Mouse (Mus musculus): ENCODE measurements around the gene Acod1. TPM values are rescaled to one million over a fixed set of nuclear protein-coding genes. Genes with fewer than 3 reads are reported as not detected.
A peak's percentile ranks its signal among the peaks of the same experiment; 100 is the strongest.

Acod1 gene
- polyA plus RNA-seq (2012; rRNA removed) (0.03 and 0.06 TPM in 2 replicates), polyA plus RNA-seq (2014; fragmentation: Nextera tagmentation; extraction: Ambion mirVana) (not detected in 2 replicates)

DNA sequence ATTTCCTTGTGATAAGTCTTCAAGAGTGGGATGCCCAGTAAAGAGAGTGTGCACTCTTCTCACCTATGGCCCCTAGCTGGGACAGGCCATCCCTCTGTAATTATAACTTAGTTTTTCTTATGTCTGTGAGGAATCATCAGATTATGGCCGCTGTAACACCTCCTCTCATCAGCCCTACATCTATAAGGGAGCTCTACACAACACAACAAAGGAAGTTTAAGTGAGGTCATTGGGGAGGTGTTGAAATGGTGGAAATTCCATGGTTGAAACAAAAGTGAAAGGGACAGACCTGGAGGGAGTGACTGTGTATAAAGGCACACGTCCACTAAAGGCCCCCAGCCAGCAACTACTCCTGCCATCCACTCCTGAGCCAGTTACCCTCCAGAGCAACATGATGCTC is at the start of gene Acod1:
Acod1 (plus strand) TSS at position 301 of the 400 bp plus-strand sequence.
- Histone ChIP-seq H3K4me2 (replicated peaks; ENCODE audit: low read depth, low read length, severe bottlenecking) (no peak within 1 kb of the TSS), H3K4me3 (replicated peaks; ENCODE audit: low read length) (no peak within 1 kb of the TSS), H3K9ac (ENCODE audit: low read depth, low read length, severe bottlenecking) (no peak within 1 kb of the TSS), H3K9me3 (ENCODE audit: control insufficient read depth, low read length) (no peaks in the 10 kb centered on the region), H3K36me3 (ENCODE audit: control insufficient read depth, insufficient read depth, low read length) (no peaks in the 10 kb centered on the region), H3K27me3 (ENCODE audit: control insufficient read depth, insufficient read depth, low read length) (no peaks in the 10 kb centered on the region), H3K27ac (replicated peaks; ENCODE audit: low read depth, low read length) (no peak within 1 kb of the TSS), H3K4me1 (ENCODE audit: control insufficient read depth, insufficient read depth, low read length) (no peaks in the 10 kb centered on the region)
- ATAC-seq (ENCODE audit: low FRiP score, low read depth) (no peak), DNase-seq (ENCODE audit: low spot score) (no peak)
- no peak for TF ChIP-seq POLR2A (IDR thresholded peaks at IDR 0.05; ENCODE audit: borderline replicate concordance, extremely low read depth, insufficient read depth, insufficient read length)
- WGBS, result 71% methylated on average over 2 of the region's 2 CpGs

GRCm38 (mm10) chr14:103007737-103008136 is 39.0 kb upstream of the Acod1 start:
- H3K9me3 ChIP-seq (ENCODE audit: control insufficient read depth, low read length), result no peaks in the 10 kb centered on the region; the same call in 1 of the 2 replicates
- no peak for ATAC-seq (ENCODE audit: low FRiP score, low read depth)
- H3K36me3 ChIP-seq (ENCODE audit: control insufficient read depth, insufficient read depth, low read length), result no peaks in the 10 kb centered on the region
- no peak overlapping the region for H3K4me3 ChIP-seq (replicated peaks; ENCODE audit: low read length)
- no peak for DNase-seq (ENCODE audit: low spot score)
- no peak overlapping the region for H3K27ac ChIP-seq (replicated peaks; ENCODE audit: low read depth, low read length)
- H3K27me3 ChIP-seq (ENCODE audit: control insufficient read depth, insufficient read depth, low read length), result no peaks in the 10 kb centered on the region
- no peak overlapping the region for H3K4me2 ChIP-seq (replicated peaks; ENCODE audit: low read depth, low read length, severe bottlenecking)
- no peaks in the 10 kb centered on the region for H3K4me1 ChIP-seq (ENCODE audit: control insufficient read depth, insufficient read depth, low read length)
- TF ChIP-seq POLR2A (IDR thresholded peaks at IDR 0.05; ENCODE audit: borderline replicate concordance, extremely low read depth, insufficient read depth, insufficient read length), result no peak
- 88% methylated on average over 4 of the region's 4 CpGs for WGBS
- H3K9ac ChIP-seq (ENCODE audit: low read depth, low read length, severe bottlenecking), result no peak overlapping the region

DNA sequence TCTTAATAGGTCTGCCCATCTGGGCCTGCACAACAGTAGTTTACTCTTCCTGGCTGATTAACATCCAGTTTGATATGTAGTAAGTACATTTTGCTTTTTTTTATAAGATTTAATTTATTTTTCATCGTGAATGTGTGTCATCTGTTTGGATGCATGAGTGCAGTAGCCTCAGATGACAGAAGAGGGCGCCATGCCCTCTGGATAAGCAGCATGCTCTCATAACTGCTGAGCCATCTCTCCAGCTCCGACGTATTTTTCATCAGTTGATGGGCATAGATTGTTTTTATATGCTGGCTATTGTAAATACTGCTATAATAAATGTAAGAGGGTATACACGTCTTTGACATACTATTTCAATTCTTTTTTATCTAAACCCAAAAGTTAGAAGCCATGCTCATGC is 35.0 kb upstream of the Acod1 start:
- TF ChIP-seq POLR2A (IDR thresholded peaks at IDR 0.05; ENCODE audit: borderline replicate concordance, extremely low read depth, insufficient read depth, insufficient read length), result no peak
- DNase-seq (ENCODE audit: low spot score), result peak; percentile 5
- Histone ChIP-seq H3K4me3 (replicated peaks; ENCODE audit: low read length) (no peak overlapping the region), H3K9ac (ENCODE audit: low read depth, low read length, severe bottlenecking) (no peak overlapping the region), H3K27ac (replicated peaks; ENCODE audit: low read depth, low read length) (no peak overlapping the region), H3K9me3 (ENCODE audit: control insufficient read depth, low read length) (no peaks in the 10 kb centered on the region), H3K27me3 (ENCODE audit: control insufficient read depth, insufficient read depth, low read length) (no peaks in the 10 kb centered on the region), H3K4me2 (replicated peaks; ENCODE audit: low read depth, low read length, severe bottlenecking) (no peak overlapping the region), H3K36me3 (ENCODE audit: control insufficient read depth, insufficient read depth, low read length) (no peaks in the 10 kb centered on the region), H3K4me1 (ENCODE audit: control insufficient read depth, insufficient read depth, low read length) (no peaks in the 10 kb centered on the region)
- ATAC-seq (ENCODE audit: low FRiP score, low read depth), result no peak
- 45% methylated on average over 5 of the region's 5 CpGs for WGBS

DNA sequence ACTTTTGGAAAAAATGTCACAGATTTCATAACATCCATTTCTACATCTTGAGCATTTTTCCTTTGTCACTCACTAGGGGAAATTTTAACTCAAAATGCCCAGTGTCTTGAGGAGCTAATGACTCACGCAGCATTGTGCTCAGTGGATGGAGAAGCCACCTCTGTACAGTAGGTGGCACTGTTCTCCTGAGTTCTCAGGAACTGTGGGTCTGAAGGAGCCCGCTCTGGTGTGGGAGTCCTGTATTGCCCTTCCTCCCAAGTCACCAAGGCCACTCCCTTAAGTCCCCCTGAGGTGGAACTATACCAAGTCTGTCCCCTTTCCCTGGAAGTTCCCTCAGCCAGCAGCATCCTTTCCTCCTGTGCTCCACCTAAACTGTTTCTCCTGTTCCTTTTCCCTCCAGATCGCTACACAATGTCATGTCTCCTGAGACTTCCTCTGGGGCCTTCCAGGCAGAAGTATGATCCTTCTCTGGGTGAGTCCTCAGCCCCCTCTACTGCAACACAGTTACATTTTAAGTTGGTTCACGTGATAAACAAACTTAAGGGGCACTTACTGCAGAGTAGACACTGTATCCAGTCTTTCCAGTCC is 34.1 kb upstream of the Acod1 start:
- Histone ChIP-seq H3K4me2 (replicated peaks; ENCODE audit: low read depth, low read length, severe bottlenecking) (no peak overlapping the region), H3K9ac (ENCODE audit: low read depth, low read length, severe bottlenecking) (no peak overlapping the region), H3K27ac (replicated peaks; ENCODE audit: low read depth, low read length) (no peak overlapping the region), H3K9me3 (ENCODE audit: control insufficient read depth, low read length) (no peaks in the 10 kb centered on the region), H3K36me3 (ENCODE audit: control insufficient read depth, insufficient read depth, low read length) (no peaks in the 10 kb centered on the region), H3K4me1 (ENCODE audit: control insufficient read depth, insufficient read depth, low read length) (no peaks in the 10 kb centered on the region), H3K27me3 (ENCODE audit: control insufficient read depth, insufficient read depth, low read length) (no peaks in the 10 kb centered on the region), H3K4me3 (replicated peaks; ENCODE audit: low read length) (no peak overlapping the region)
- DNase-seq (ENCODE audit: low spot score) (peak; percentile 64), ATAC-seq (ENCODE audit: low FRiP score, low read depth) (peak; percentile 82)
- TF ChIP-seq POLR2A (IDR thresholded peaks at IDR 0.05; ENCODE audit: borderline replicate concordance, extremely low read depth, insufficient read depth, insufficient read length), result no peak
- WGBS, result 28% methylated on average over 4 of the region's 4 CpGs

GRCm38 (mm10) chr14:103017009-103017408 is 29.8 kb upstream of the Acod1 start:
- WGBS, result 71% methylated on average over 5 of the region's 5 CpGs
- no peak for TF ChIP-seq POLR2A (IDR thresholded peaks at IDR 0.05; ENCODE audit: borderline replicate concordance, extremely low read depth, insufficient read depth, insufficient read length)
- Histone ChIP-seq H3K36me3 (ENCODE audit: control insufficient read depth, insufficient read depth, low read length) (no peaks in the 10 kb centered on the region), H3K9me3 (ENCODE audit: control insufficient read depth, low read length) (no peaks in the 10 kb centered on the region), H3K9ac (ENCODE audit: low read depth, low read length, severe bottlenecking) (no peak overlapping the region), H3K4me3 (replicated peaks; ENCODE audit: low read length) (no peak overlapping the region), H3K4me2 (replicated peaks; ENCODE audit: low read depth, low read length, severe bottlenecking) (no peak overlapping the region), H3K27me3 (ENCODE audit: control insufficient read depth, insufficient read depth, low read length) (no peaks in the 10 kb centered on the region), H3K27ac (replicated peaks; ENCODE audit: low read depth, low read length) (no peak overlapping the region), H3K4me1 (ENCODE audit: control insufficient read depth, insufficient read depth, low read length) (no peaks in the 10 kb centered on the region)
- ATAC-seq (ENCODE audit: low FRiP score, low read depth), result no peak
- no peak for DNase-seq (ENCODE audit: low spot score)

Data from limb, embryonic 14.5 days (tissue).